Mouse (Mus musculus) G1E (cell line): ENCODE results near the gene Pard3. TPM values are rescaled to one million over a fixed set of nuclear protein-coding genes. Genes with fewer than 3 reads are reported as not detected.

ENCODE experiments used
- ATAC-seq: 2 replicates; pipeline ENCODE4 v1.8.0; 2016; ENCODE audit warnings: mild to moderate bottlenecking; ENCODE audit not compliant: insufficient number of reproducible peaks, poor library complexity, low FRiP score, severe bottlenecking; ENCODE audit errors: extremely low read depth
- DNase-seq: peaks from one replicate; pipeline ENCODE4 v3.0.0; 2012; ENCODE audit warnings: low spot score
- H3K27me3 ChIP-seq: 2 replicates; pipeline ENCODE4 v1.6.1; 2012; ENCODE audit warnings: mild to moderate bottlenecking, low read length, inconsistent platforms; ENCODE audit not compliant: insufficient read depth
- H3K36me3 ChIP-seq: replicated peaks from 2 replicates; pipeline ENCODE3; 2012; ENCODE audit warnings: mild to moderate bottlenecking, inconsistent platforms
- H3K4me1 ChIP-seq: 2 replicates; pipeline ENCODE4 v1.6.1; 2012; ENCODE audit warnings: low read depth, low read length, inconsistent platforms, mixed read lengths; ENCODE audit not compliant: insufficient read depth
- H3K4me3 ChIP-seq: 2 replicates; pipeline ENCODE4 v1.5.1; 2012; ENCODE audit warnings: low read depth, mild to moderate bottlenecking, inconsistent platforms, low read length, moderate library complexity, mixed read lengths
- H3K9me3 ChIP-seq: replicated peaks from 2 replicates; pipeline ENCODE4 v1.6.1; 2012; ENCODE audit warnings: inconsistent platforms
- CTCF ChIP-seq: IDR thresholded peaks from 2 replicates; pipeline ENCODE4 v1.5.1; 2012; ENCODE audit warnings: low read depth, low read length, inconsistent platforms, mixed read lengths
- GATA1 ChIP-seq: IDR thresholded peaks from 2 replicates; pipeline ENCODE4 v1.6.1; 2012; ENCODE audit warnings: borderline replicate concordance, low read length, inconsistent platforms, mixed read lengths
- GATA2 ChIP-seq: IDR thresholded peaks from 2 replicates; pipeline ENCODE4 v1.6.1; 2012; ENCODE audit warnings: low read depth, low read length, inconsistent platforms, borderline replicate concordance
- POLR2AphosphoS5 ChIP-seq: IDR thresholded peaks from 2 replicates; pipeline ENCODE4 v1.6.1; 2012; ENCODE audit warnings: low read depth, low read length, inconsistent platforms; ENCODE audit not compliant: insufficient replicate concordance
- TAL1 ChIP-seq: conservative IDR thresholded peaks from 2 replicates; pipeline ENCODE4 v1.6.1; 2012; ENCODE audit warnings: low read depth, low read length, inconsistent platforms, mixed read lengths
- polyA plus RNA-seq: library from polyadenylated mRNA; stranded (reverse); fragments of >175 nt; gene quantifications from 2 replicates; pipeline ENCODE4 v1.2.3, GENCODE M21; 2012
- total RNA-seq, 2 experiments: library from RNA; stranded (forward) in 1 of 2; stranded (reverse) in 1 of 2; fragments of 200-1000 nt in 1 of 2; fragments of >200 nt in 1 of 2; fragmentation: Nextera tagmentation in 1 of 2; gene quantifications; 2 replicates each; pipeline ENCODE4 v1.2.3; 2014 to 2017

Gene Pard3
- not detected in 2 replicates for total RNA-seq (2014; fragmentation: Nextera tagmentation)
- 0.12 and 0.55 TPM in 2 replicates for total RNA-seq (2017)
- polyA plus RNA-seq, result not detected in 2 replicates

GRCm38 (mm10) chr8:127063551-127064360, at the start of gene Pard3:
Gene Pard3 (plus strand): TSS chr8:127063893.
- H3K4me1 ChIP-seq, result no peaks in the 10 kb centered on the region
- ATAC-seq (no peak), DNase-seq (no peak)
- peaks cover 17% of the 10 kb centered on the region for H3K9me3 ChIP-seq
- TF ChIP-seq GATA2 (no peak), POLR2AphosphoS5 (no peak)
- H3K27me3 ChIP-seq, result no peaks in the 10 kb centered on the region
- no peak within 1 kb of the TSS; the same call in 1 of the 2 replicates for H3K4me3 ChIP-seq
- H3K36me3 ChIP-seq, result no peaks in the 10 kb centered on the region

- no peaks in the 10 kb centered on the region for H3K4me1 ChIP-seq
- no peaks in the 10 kb centered on the region for H3K27me3 ChIP-seq
- no peaks in the 10 kb centered on the region for H3K36me3 ChIP-seq
- H3K4me3 ChIP-seq, result no peak overlapping the region
- TF ChIP-seq GATA2, result no peak
- TF ChIP-seq GATA1, result no peak
- TF ChIP-seq POLR2AphosphoS5, result no peak
- no peak for TF ChIP-seq TAL1
- TF ChIP-seq CTCF, result no peak
- ATAC-seq (no peak), DNase-seq (no peak)
- H3K9me3 ChIP-seq, result no peaks in the 10 kb centered on the region
Measured at GRCm38 (mm10) chr8:127021830-127022229, 41.9 kb upstream of the Pard3 start.

DNA sequence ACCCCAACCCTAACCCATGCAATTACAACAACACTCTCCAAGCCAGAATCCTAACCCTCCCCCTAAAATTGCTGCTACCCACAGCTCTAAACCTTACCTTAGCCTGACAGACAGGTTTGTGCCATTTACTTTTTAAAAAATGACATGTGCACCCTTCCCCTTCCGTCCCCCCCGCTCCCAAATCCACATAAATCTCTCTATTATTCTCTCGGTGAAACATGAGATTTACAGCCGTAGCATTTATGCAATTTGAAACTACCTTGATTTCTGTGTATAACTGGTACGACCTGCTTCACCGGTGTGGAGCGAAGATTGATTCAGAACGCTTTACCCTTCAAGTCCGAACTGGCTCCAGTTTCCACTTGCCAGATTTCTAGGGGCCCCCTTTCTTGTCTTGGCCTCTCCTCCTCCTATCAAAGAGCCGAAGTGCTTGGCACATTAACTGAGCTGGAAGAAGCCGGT, 38.4 kb upstream of the Pard3 start:
- H3K27me3 ChIP-seq, result no peaks in the 10 kb centered on the region
- no peak for DNase-seq
- no peaks in the 10 kb centered on the region for H3K4me1 ChIP-seq
- no peaks in the 10 kb centered on the region for H3K36me3 ChIP-seq
- H3K9me3 ChIP-seq, result no peaks in the 10 kb centered on the region
- no peak for ATAC-seq
- TF ChIP-seq CTCF, result no peak
- no peak for TF ChIP-seq POLR2AphosphoS5
- no peak for TF ChIP-seq TAL1
- TF ChIP-seq GATA1, result no peak
- TF ChIP-seq GATA2, result no peak
- no peak overlapping the region for H3K4me3 ChIP-seq

GRCm38 (mm10) chr8:127025775-127026174, 37.9 kb upstream of the Pard3 start:
- Histone ChIP-seq H3K4me1 (no peaks in the 10 kb centered on the region), H3K4me3 (no peak overlapping the region), H3K36me3 (no peaks in the 10 kb centered on the region), H3K27me3 (no peaks in the 10 kb centered on the region), H3K9me3 (no peaks in the 10 kb centered on the region)
- DNase-seq, result no peak
- TF ChIP-seq TAL1 (no peak), POLR2AphosphoS5 (no peak), CTCF (no peak), GATA2 (no peak), GATA1 (no peak)
- ATAC-seq, result no peak

- Histone ChIP-seq H3K9me3 (no peaks in the 10 kb centered on the region), H3K4me1 (no peaks in the 10 kb centered on the region), H3K4me3 (no peak overlapping the region), H3K27me3 (no peaks in the 10 kb centered on the region), H3K36me3 (no peaks in the 10 kb centered on the region)
- no peak for TF ChIP-seq TAL1
- TF ChIP-seq GATA1, result no peak
- TF ChIP-seq CTCF, result no peak
- TF ChIP-seq POLR2AphosphoS5, result no peak
- TF ChIP-seq GATA2, result no peak
- ATAC-seq (no peak), DNase-seq (no peak)
Measured at GRCm38 (mm10) chr8:127031476-127031875, 32.2 kb upstream of the Pard3 start.

GRCm38 (mm10) chr8:127038928-127039327, 24.8 kb upstream of the Pard3 start:
- TF ChIP-seq POLR2AphosphoS5 (no peak), TAL1 (no peak), GATA1 (no peak), GATA2 (no peak), CTCF (no peak)
- Histone ChIP-seq H3K9me3 (no peaks in the 10 kb centered on the region), H3K4me1 (no peaks in the 10 kb centered on the region), H3K36me3 (no peaks in the 10 kb centered on the region), H3K27me3 (no peaks in the 10 kb centered on the region), H3K4me3 (no peak overlapping the region)
- ATAC-seq, result no peak
- DNase-seq, result no peak
